Mouse (Mus musculus) liver, postnatal 0 days (tissue): Measurements from ENCODE around the gene Pde7b. TPM values are rescaled to one million over a fixed set of nuclear protein-coding genes. Genes with fewer than 3 reads are reported as not detected.

Source experiments
- ATAC-seq: fragments of 200-750 bp; cut with Nextera tagmentation; 2 replicates; pipeline ENCODE4 v1.8.0; 2017; ENCODE audit warnings: mild to moderate bottlenecking, moderate library complexity
- DNase-seq: peaks from one replicate; pipeline ENCODE4 v3.0.0-alpha.2; 2016
- H3K27ac ChIP-seq: fragments of 300-500 bp; sonication (generic); 2 replicates; pipeline ENCODE4 v1.5.1; 2014; ENCODE audit warnings: antibody characterized with exemption, moderate library complexity, mild to moderate bottlenecking, low read depth
- H3K27me3 ChIP-seq: fragments of 300-500 bp; sonication (generic); 2 replicates; pipeline ENCODE4 v1.6.1; 2014; ENCODE audit warnings: low read length, control low read depth, mixed read lengths; ENCODE audit not compliant: insufficient read depth
- H3K36me3 ChIP-seq: fragments of 300-500 bp; sonication (generic); replicated peaks from 2 replicates; pipeline ENCODE4 v1.6.1; 2014; ENCODE audit warnings: mild to moderate bottlenecking, control low read depth, low read length, moderate library complexity, mixed read lengths; ENCODE audit not compliant: insufficient read depth
- H3K4me1 ChIP-seq: fragments of 300-500 bp; sonication (generic); 2 replicates; pipeline ENCODE4 v1.6.1; 2014; ENCODE audit warnings: antibody characterized with exemption, mild to moderate bottlenecking, control low read depth; ENCODE audit not compliant: insufficient read depth
- H3K4me2 ChIP-seq: fragments of 300-500 bp; sonication (generic); 2 replicates; pipeline ENCODE4 v1.6.1; 2014; ENCODE audit warnings: low read depth, mild to moderate bottlenecking, low read length, moderate library complexity, mixed read lengths
- H3K4me3 ChIP-seq: fragments of 300-500 bp; sonication (generic); 2 replicates; pipeline ENCODE4 v1.5.1; 2014; ENCODE audit warnings: low read depth, low read length
- H3K9ac ChIP-seq: fragments of 300-500 bp; sonication (generic); replicated peaks from 2 replicates; pipeline ENCODE4 v1.6.1; 2014; ENCODE audit warnings: mild to moderate bottlenecking, moderate library complexity
- H3K9me3 ChIP-seq: fragments of 300-500 bp; sonication (generic); 2 replicates; pipeline ENCODE4 v1.6.1; 2016; ENCODE audit warnings: mild to moderate bottlenecking, control low read depth, low read length, mixed read lengths
- CTCF ChIP-seq: sonication (generic); IDR thresholded peaks from 2 replicates; pipeline ENCODE4 v1.5.1; 2016; ENCODE audit warnings: antibody characterized with exemption, low read depth
- EP300 ChIP-seq: IDR thresholded peaks from 2 replicates; pipeline ENCODE4 v1.6.1; 2016; ENCODE audit warnings: antibody characterized with exemption, low read depth, mild to moderate bottlenecking
- WGBS: fragments of 180-500 bp; shearing (Covaris S2); extraction: QIAGEN DNeasy Blood & Tissue Kit; methylation state at CpG from one replicate; pipeline ENCODE4 v1.1.7; 2014; ENCODE audit not compliant: insufficient replicate concordance; 5-methylcytosine and 5-hydroxymethylcytosine counted together
- polyA plus RNA-seq: library from polyadenylated mRNA; unstranded; fragments of >200 nt; fragmentation: Nextera tagmentation; extraction: Ambion mirVana; gene quantifications from 2 replicates; pipeline ENCODE4 v1.2.1, GENCODE M21; 2015

Gene Pde7b
- polyA plus RNA-seq, 1 experiment from 2014 or later: 0.66 TPM

- 0 out of 2 replicates have a peak, but pooled peaks cover 9% of the 10 kb centered on the region for H3K4me1 ChIP-seq
- no peaks in the 10 kb centered on the region for H3K36me3 ChIP-seq
- WGBS: 75% methylated on average over 4 of the region's 4 CpGs
- H3K4me2 ChIP-seq: no peak overlapping the region
- no peak overlapping the region for H3K27ac ChIP-seq
- H3K27me3 ChIP-seq: no peaks in the 10 kb centered on the region
- no peaks in the 10 kb centered on the region for H3K9me3 ChIP-seq
- no peak for DNase-seq
- H3K9ac ChIP-seq: no peak overlapping the region
- TF ChIP-seq CTCF (no peak), EP300 (no peak)
- no peak for ATAC-seq
- H3K4me3 ChIP-seq: no peak overlapping the region
Measured at GRCm38 (mm10) chr10:20585959-20586358, 138.9 kb downstream of the Pde7b start.

- Histone ChIP-seq H3K27me3 (no peaks in the 10 kb centered on the region), H3K36me3 (no peaks in the 10 kb centered on the region), H3K9me3 (no peaks in the 10 kb centered on the region), H3K9ac (no peak overlapping the region), H3K4me3 (no peak overlapping the region), H3K4me1 (no peaks in the 10 kb centered on the region), H3K4me2 (no peak overlapping the region), H3K27ac (no peak overlapping the region)
- WGBS: 84% methylated on average over 11 of the region's 11 CpGs
- DNase-seq (no peak), ATAC-seq (no peak)
- no peak for TF ChIP-seq CTCF
- TF ChIP-seq EP300: no peak
Measured at GRCm38 (mm10) chr10:20575002-20575401, 149.9 kb downstream of the Pde7b start.

- ATAC-seq (no peak), DNase-seq (no peak)
- Histone ChIP-seq H3K36me3 (no peaks in the 10 kb centered on the region), H3K27ac (no peak overlapping the region), H3K4me2 (no peak overlapping the region), H3K27me3 (no peaks in the 10 kb centered on the region), H3K4me3 (no peak overlapping the region), H3K9me3 (no peaks in the 10 kb centered on the region), H3K9ac (no peak overlapping the region), H3K4me1 (no peaks in the 10 kb centered on the region)
- WGBS: 62% methylated on average over 1 of the region's 1 CpGs
- TF ChIP-seq CTCF (no peak), EP300 (no peak)
Measured at GRCm38 (mm10) chr10:20574414-20574813, 150.5 kb downstream of the Pde7b start.

- DNase-seq: no peak
- 65% methylated on average over 2 of the region's 2 CpGs for WGBS
- Histone ChIP-seq H3K9ac (no peak overlapping the region), H3K4me3 (no peak overlapping the region), H3K9me3 (no peaks in the 10 kb centered on the region), H3K4me2 (no peak overlapping the region), H3K4me1 (no peaks in the 10 kb centered on the region), H3K27me3 (no peaks in the 10 kb centered on the region), H3K36me3 (no peaks in the 10 kb centered on the region), H3K27ac (no peak overlapping the region)
- no peak for TF ChIP-seq EP300
- TF ChIP-seq CTCF: no peak
- no peak for ATAC-seq
Measured at GRCm38 (mm10) chr10:20571521-20571920, 153.4 kb downstream of the Pde7b start.

- Histone ChIP-seq H3K27ac (no peak overlapping the region), H3K4me2 (no peak overlapping the region), H3K4me3 (no peak overlapping the region), H3K27me3 (no peaks in the 10 kb centered on the region), H3K9me3 (no peaks in the 10 kb centered on the region), H3K9ac (no peak overlapping the region), H3K36me3 (no peaks in the 10 kb centered on the region), H3K4me1 (no peaks in the 10 kb centered on the region)
- WGBS: 68% methylated on average over 6 of the region's 6 CpGs
- DNase-seq (no peak), ATAC-seq (no peak)
- no peak for TF ChIP-seq CTCF
- TF ChIP-seq EP300: no peak
Measured at GRCm38 (mm10) chr10:20568630-20569029, 156.2 kb downstream of the Pde7b start.

- DNase-seq: no peak
- no peaks in the 10 kb centered on the region for H3K36me3 ChIP-seq
Measured at GRCm38 (mm10) chr10:20567684-20568236, 157.1 kb downstream of the Pde7b start.

GRCm38 (mm10) chr10:20556477-20556876, 168.4 kb downstream of the Pde7b start:
- TF ChIP-seq CTCF (no peak), EP300 (no peak)
- no peaks in the 10 kb centered on the region for H3K27me3 ChIP-seq
- no peak overlapping the region for H3K27ac ChIP-seq
- DNase-seq: no peak
- no peaks in the 10 kb centered on the region for H3K36me3 ChIP-seq
- no peak overlapping the region for H3K9ac ChIP-seq
- ATAC-seq: no peak
- H3K4me1 ChIP-seq: no peaks in the 10 kb centered on the region
- H3K9me3 ChIP-seq: no peaks in the 10 kb centered on the region
- H3K4me3 ChIP-seq: no peak overlapping the region
- no peak overlapping the region for H3K4me2 ChIP-seq
- WGBS: 60% methylated on average over 7 of the region's 7 CpGs

More at GRCm38 (mm10) chr10:20567684-20568236, 157.1 kb downstream of the Pde7b start:
- Histone ChIP-seq H3K9ac (no peak overlapping the region), H3K27ac (no peak overlapping the region), H3K9me3 (no peaks in the 10 kb centered on the region), H3K4me1 (no peaks in the 10 kb centered on the region), H3K27me3 (no peaks in the 10 kb centered on the region), H3K4me3 (no peak overlapping the region), H3K4me2 (no peak overlapping the region)
- no peak for ATAC-seq
- 83% methylated on average over 5 of the region's 5 CpGs for WGBS
- TF ChIP-seq EP300 (no peak), CTCF (no peak)
